Mouse (Mus musculus) embryonic facial prominence, embryonic 10.5 days (tissue): ENCODE data around the gene Catsperd. TPM values are rescaled to one million over a fixed set of nuclear protein-coding genes. Genes with fewer than 3 reads are reported as not detected.

ENCODE experiments used
- DNase-seq: peaks from one replicate; pipeline ENCODE4 v3.0.0-alpha.2; 2017; ENCODE audit warnings: low spot score
- H3K27ac ChIP-seq: fragments of 300-500 bp; sonication (generic); replicated peaks from 2 replicates; pipeline ENCODE4 v1.5.1; 2016; ENCODE audit warnings: mild to moderate bottlenecking
- H3K27me3 ChIP-seq: fragments of 300-500 bp; sonication (generic); replicated peaks from 2 replicates; pipeline ENCODE4 v1.6.1; 2016; ENCODE audit warnings: low read depth, mild to moderate bottlenecking; ENCODE audit not compliant: poor library complexity, severe bottlenecking
- H3K36me3 ChIP-seq: fragments of 300-500 bp; sonication (generic); replicated peaks from 2 replicates; pipeline ENCODE4 v1.6.1; 2016; ENCODE audit warnings: mild to moderate bottlenecking, moderate library complexity
- H3K4me1 ChIP-seq: fragments of 300-500 bp; sonication (generic); 2 replicates; pipeline ENCODE4 v1.6.1; 2016
- H3K4me3 ChIP-seq: fragments of 300-500 bp; sonication (generic); 2 replicates; pipeline ENCODE4 v1.5.1; 2016; ENCODE audit warnings: mild to moderate bottlenecking, moderate library complexity
- H3K9me3 ChIP-seq: fragments of 300-500 bp; sonication (generic); 2 replicates; pipeline ENCODE4 v1.6.1; 2016; ENCODE audit warnings: mild to moderate bottlenecking
- WGBS: fragments of 180-500 bp; shearing (Covaris S2); methylation state at CpG from one replicate; pipeline ENCODE4 v1.1.7; 2016; 5-methylcytosine and 5-hydroxymethylcytosine counted together
- polyA plus RNA-seq: library from polyadenylated mRNA; unstranded; fragments of >200 nt; fragmentation: Nextera tagmentation; extraction: Ambion mirVana; gene quantifications from 2 replicates; pipeline ENCODE4 v1.2.1, GENCODE M21; 2016

Catsperd gene
- polyA plus RNA-seq, 1 experiment from 2014 or later, result 0.77 TPM

GRCm38 (mm10) chr17:56651801-56652200 lies 23.9 kb downstream of the Catsperd start:
- Histone ChIP-seq H3K36me3 (no peaks in the 10 kb centered on the region), H3K4me3 (no peak overlapping the region), H3K9me3 (no peaks in the 10 kb centered on the region), H3K27ac (no peak overlapping the region), H3K27me3 (no peaks in the 10 kb centered on the region), H3K4me1 (peaks cover 5% of the 10 kb centered on the region; the same call in 1 of the 2 replicates)
- no peak for DNase-seq
- WGBS, result 39% methylated on average over 10 of the region's 10 CpGs

DNA sequence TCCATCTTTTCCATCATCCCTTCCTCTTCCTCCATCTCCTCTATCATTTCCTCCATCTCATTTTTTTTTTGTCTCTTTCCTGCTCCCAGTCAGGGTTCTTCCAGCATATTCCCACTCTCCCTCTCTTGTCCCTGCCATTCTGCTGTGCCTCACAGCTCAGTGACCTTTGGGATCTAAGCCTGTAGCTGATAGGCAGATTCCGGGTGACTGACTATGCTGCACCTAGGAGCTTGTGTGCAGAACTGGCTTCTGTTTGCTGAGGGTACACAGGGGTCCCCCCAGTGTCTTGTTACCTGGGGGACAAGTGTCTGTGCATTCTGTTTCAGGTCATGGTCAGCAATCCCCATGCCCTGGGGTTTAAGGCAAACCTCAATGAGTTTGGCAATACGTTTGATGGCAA lies 26.8 kb downstream of the Catsperd start:
- no peaks in the 10 kb centered on the region for H3K27me3 ChIP-seq
- 82% methylated on average over 2 of the region's 2 CpGs for WGBS
- DNase-seq, result no peak

GRCm38 (mm10) chr17:56655311-56655710 lies 27.4 kb downstream of the Catsperd start:
- no peaks in the 10 kb centered on the region for H3K4me1 ChIP-seq
- no peak overlapping the region for H3K4me3 ChIP-seq
- 89% methylated on average over 3 of the region's 3 CpGs for WGBS
- no peaks in the 10 kb centered on the region for H3K36me3 ChIP-seq
- DNase-seq, result no peak
- H3K27ac ChIP-seq, result no peak overlapping the region
- H3K9me3 ChIP-seq, result no peaks in the 10 kb centered on the region
- H3K27me3 ChIP-seq, result no peaks in the 10 kb centered on the region

More for the DNA sequence above, 26.8 kb downstream of the Catsperd start:
- no peak overlapping the region for H3K27ac ChIP-seq
- H3K9me3 ChIP-seq, result no peaks in the 10 kb centered on the region
- no peak overlapping the region for H3K4me3 ChIP-seq
- no peaks in the 10 kb centered on the region for H3K4me1 ChIP-seq
- H3K36me3 ChIP-seq, result no peaks in the 10 kb centered on the region

DNA sequence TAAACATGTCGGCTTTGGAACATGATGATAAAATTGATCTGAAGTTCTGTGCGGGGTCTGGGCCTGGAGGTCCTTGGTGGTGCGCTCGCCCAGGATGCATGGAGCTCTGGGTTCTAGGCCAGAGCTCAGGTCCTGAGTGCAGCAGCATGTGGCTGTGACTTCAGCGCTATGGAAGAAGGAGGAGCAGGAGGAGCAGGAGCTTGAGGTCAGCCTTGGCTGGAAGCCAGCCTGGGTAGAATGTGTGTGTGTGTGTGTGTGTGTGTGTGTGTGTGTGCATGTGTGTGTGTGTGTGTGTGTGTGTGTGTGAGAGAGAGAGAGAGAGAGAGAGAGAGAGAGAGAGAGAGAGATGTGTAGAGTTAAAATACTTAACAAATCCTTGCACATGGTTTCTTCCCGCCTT lies 28.2 kb downstream of the Catsperd start:
- no peak overlapping the region for H3K27ac ChIP-seq
- no peaks in the 10 kb centered on the region for H3K27me3 ChIP-seq
- H3K4me3 ChIP-seq, result no peak overlapping the region
- H3K9me3 ChIP-seq, result no peaks in the 10 kb centered on the region
- DNase-seq, result no peak
- no peaks in the 10 kb centered on the region; the same call in 1 of the 2 replicates for H3K4me1 ChIP-seq
- 87% methylated on average over 6 of the region's 6 CpGs for WGBS
- no peaks in the 10 kb centered on the region for H3K36me3 ChIP-seq

DNA sequence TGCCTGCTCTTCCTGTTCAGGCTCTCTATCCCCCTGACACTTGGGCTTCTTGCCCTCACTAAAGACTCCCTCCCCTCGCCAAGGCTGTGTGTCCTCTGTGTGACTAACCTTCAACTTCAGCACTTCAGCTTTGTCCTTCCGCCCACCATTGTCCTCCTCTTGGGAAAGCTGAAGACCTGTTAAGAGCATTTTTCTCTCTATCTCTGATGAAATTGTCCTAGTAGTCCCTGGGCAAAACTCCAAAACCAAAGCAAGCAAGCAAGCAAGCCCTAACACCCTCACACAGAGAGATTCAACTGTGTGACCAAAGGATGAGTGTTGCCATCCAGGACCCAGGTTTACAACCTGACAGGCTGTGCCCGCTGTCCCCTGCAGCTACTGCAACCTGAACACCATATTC lies 35.7 kb downstream of the Catsperd start:
- no peaks in the 10 kb centered on the region for H3K9me3 ChIP-seq
- peaks cover 23% of the 10 kb centered on the region for H3K4me1 ChIP-seq
- H3K27me3 ChIP-seq, result peaks cover 21% of the 10 kb centered on the region
- H3K27ac ChIP-seq, result peak overlapping the region; percentile 80
- H3K4me3 ChIP-seq, result peak overlapping the region; percentile 47
- no peaks in the 10 kb centered on the region for H3K36me3 ChIP-seq
- WGBS, result 59% methylated on average over 3 of the region's 3 CpGs
- DNase-seq, result no peak

DNA sequence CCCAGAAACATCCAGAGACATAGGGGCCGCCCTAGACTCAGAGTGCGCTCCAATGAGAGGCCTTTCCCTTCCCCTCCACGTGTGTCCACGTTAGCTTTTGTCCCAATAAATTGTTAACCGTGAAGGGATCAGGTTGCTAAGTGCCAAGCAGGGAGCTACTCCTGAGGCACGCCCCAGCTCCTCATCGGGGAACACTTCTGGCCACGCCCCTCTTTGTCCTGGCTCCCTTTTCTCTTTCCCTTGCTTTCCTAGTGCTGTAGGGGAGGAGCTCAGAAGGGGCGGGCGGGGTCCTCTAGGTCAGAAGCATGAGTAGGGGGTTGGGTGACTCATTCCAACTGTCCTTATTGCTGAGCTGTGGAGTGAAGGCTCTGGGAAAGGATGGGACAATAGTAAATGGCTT lies 36.4 kb downstream of the Catsperd start:
- Histone ChIP-seq H3K36me3 (no peaks in the 10 kb centered on the region), H3K4me3 (peak overlapping the region; percentile 47)
- 4% methylated on average over 10 of the region's 10 CpGs for WGBS

DNA sequence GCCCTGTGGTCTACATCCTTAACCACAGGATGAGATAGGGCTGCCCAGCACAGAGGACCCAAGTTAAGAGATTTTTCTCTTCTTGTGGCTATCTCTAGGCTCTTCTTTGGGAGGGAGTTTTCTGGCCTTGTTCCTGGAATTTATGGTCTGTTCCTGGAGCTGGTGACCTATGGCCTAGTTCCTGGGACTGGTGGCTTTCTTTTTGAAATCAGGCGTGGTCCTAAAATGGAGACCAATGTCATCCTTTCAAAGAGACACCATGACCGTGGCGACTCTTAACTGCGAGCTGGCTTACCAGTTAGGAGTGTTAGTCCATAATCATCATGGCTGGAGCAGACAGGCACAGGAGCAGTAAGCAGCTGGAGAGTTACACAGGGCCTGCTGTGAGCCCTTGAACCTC lies 38.4 kb downstream of the Catsperd start:
- 94% methylated on average over 4 of the region's 4 CpGs for WGBS
- Histone ChIP-seq H3K4me1 (peaks cover 24% of the 10 kb centered on the region), H3K4me3 (no peak overlapping the region)

More for the DNA sequence above, 36.4 kb downstream of the Catsperd start:
- H3K27ac ChIP-seq, result peak overlapping the region; percentile 80
- peak; percentile 77 for DNase-seq
- no peaks in the 10 kb centered on the region for H3K9me3 ChIP-seq
- peaks cover 22% of the 10 kb centered on the region for H3K27me3 ChIP-seq
- H3K4me1 ChIP-seq, result peaks cover 24% of the 10 kb centered on the region

DNA sequence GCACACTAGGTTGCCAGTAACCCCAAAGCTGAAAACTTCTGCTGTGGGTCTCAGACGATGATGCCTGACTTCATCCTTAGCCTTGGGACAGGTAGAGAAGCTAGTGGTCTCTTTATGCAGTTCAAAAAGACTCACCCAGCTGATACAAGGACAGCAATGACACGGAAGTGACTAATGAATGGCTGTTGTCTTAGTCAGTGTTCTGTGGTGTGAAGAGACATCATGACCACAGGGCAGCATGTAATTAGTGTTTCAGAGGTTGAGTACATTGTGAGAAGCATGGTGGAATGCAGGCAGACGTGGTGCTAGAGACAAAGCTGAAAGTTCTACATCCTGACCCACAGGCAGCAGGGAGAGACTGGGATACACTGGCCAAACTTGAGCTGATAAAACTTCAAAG lies 39.6 kb downstream of the Catsperd start:
- no peaks in the 10 kb centered on the region for H3K36me3 ChIP-seq
- 76% methylated on average over 3 of the region's 3 CpGs for WGBS
- H3K4me3 ChIP-seq, result no peak overlapping the region
- no peaks in the 10 kb centered on the region for H3K9me3 ChIP-seq
- DNase-seq, result no peak
- H3K27ac ChIP-seq, result no peak overlapping the region
- peaks cover 30% of the 10 kb centered on the region for H3K4me1 ChIP-seq
- H3K27me3 ChIP-seq, result peaks cover 22% of the 10 kb centered on the region

More for the DNA sequence above, 38.4 kb downstream of the Catsperd start:
- no peak overlapping the region for H3K27ac ChIP-seq
- no peaks in the 10 kb centered on the region for H3K9me3 ChIP-seq
- peaks cover 22% of the 10 kb centered on the region for H3K27me3 ChIP-seq
- H3K36me3 ChIP-seq, result no peaks in the 10 kb centered on the region
- no peak for DNase-seq

- Histone ChIP-seq H3K36me3 (no peaks in the 10 kb centered on the region), H3K9me3 (no peaks in the 10 kb centered on the region), H3K4me1 (peaks cover 32% of the 10 kb centered on the region), H3K4me3 (peak overlapping the region; percentile 61), H3K27me3 (peaks cover 22% of the 10 kb centered on the region), H3K27ac (peak overlapping the region; percentile 72)
- peak; percentile 93 for DNase-seq
- WGBS, result 4% methylated on average over 31 of the region's 31 CpGs
These were observed 40.6 kb downstream of the Catsperd start for GRCm38 (mm10) chr17:56668384-56669144.

DNA sequence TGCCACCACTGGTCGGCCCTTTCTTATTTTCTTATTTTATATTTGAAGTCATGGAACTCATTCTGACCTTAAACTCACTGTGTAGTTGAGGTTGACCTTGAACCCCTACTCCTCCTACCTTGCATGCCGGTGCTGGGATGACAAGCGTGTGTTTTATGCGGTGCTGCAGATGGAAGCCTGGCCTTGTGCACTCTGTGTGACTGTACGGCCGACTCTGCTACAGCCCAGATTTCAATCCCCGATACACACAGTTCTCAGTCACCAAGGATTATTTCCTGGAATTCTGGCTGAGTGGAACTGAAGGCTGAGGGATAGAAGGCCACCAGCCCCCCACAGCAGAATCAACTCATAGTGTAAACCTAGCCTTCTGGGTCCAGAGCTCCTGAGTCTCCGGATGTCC lies 41.8 kb downstream of the Catsperd start:
- no peak overlapping the region for H3K27ac ChIP-seq
- H3K27me3 ChIP-seq, result peaks cover 22% of the 10 kb centered on the region
- peaks cover 28% of the 10 kb centered on the region for H3K4me1 ChIP-seq
- no peak overlapping the region for H3K4me3 ChIP-seq
- 88% methylated on average over 8 of the region's 8 CpGs for WGBS
- H3K36me3 ChIP-seq, result peaks cover 3% of the 10 kb centered on the region
- DNase-seq, result no peak
- H3K9me3 ChIP-seq, result no peaks in the 10 kb centered on the region

DNA sequence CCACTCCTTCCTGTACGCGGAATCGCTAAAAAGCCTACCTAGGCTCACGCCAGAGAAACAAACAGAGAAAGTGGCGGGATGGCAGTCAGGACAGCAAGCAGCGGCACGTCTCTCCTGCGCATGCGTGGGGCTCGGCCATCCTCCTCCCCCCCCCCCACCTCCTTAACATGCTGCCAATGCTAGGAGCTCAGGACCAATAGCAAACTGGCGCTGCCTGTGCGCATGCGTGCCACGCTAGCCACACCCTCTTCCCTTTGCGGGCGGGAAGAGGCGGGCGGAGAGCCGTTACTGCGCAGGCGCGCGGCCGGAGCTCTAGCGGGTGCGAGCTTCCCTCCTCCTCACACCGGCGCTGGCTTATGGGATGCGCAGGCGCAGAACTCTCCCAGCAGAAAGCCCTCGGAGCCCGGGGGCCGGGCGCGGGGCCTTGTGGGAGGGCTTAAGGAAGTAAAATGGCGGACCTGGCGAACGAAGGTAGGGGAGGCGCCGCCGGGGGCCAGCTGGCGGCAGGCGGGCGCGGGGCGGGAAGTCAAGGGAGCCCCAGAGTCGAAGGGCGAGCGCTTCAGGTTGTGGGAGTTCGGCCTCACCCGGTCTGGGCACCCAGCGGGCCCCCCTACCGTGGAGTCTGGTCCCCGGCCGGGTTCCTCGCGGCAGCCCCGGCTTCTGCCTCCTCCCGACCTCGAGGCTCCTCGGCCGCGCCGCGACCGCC lies 45.2 kb downstream of the Catsperd start, which contains the start of gene Ranbp3:
TSS of gene Ranbp3 (plus strand) at position 354 of the 706 bp plus-strand sequence.
- Histone ChIP-seq H3K4me3 (peak within 1 kb of the TSS; percentile 86), H3K9me3 (no peaks in the 10 kb centered on the region), H3K36me3 (peaks cover 36% of the 10 kb centered on the region), H3K27me3 (peaks cover 6% of the 10 kb centered on the region), H3K4me1 (peaks cover 40% of the 10 kb centered on the region), H3K27ac (peak within 1 kb of the TSS; percentile 97)
- peak; percentile 100 for DNase-seq
- under 1% methylated on average over 66 of the region's 66 CpGs for WGBS

DNA sequence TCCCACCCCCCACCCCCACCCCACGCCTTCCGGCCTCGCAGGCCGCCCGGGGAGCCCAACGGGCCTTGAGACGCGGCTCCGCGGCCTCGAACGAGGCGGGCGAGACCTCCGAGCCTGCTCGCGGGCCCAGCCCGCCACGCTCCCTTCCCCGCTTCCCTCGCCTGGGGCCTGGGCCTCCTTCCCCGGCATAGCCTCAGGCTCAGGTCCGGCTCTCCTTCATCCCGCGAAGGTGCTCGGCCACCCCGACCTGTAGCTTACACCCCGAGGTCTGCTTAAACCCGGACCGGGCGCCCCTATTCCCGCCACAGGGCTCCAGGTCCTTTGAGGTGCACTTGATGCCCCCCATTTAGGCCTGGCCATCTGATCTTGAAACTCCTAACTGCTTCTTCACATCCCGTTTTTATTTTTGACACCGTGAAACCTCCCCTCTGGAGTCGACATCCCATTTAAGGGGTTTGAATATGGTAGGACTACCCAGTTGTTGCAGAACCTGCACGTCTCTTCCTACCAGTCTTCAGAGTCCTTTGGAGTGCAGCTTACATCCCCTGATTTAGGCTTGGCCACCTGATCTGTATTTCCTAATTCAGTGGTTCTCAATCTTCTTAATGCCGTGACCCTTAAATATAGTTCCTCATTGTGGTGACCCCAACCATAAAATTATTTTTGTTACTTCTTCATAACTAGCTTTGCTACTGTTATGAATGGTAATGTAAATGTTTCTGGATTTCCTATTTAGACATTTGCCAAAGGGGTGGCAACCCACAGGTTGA lies 45.9 kb downstream of the Catsperd start:
- Histone ChIP-seq H3K4me3 (peak overlapping the region; percentile 86), H3K27me3 (no peaks in the 10 kb centered on the region), H3K36me3 (peaks cover 42% of the 10 kb centered on the region), H3K27ac (peak overlapping the region; percentile 97), H3K4me1 (peaks cover 33% of the 10 kb centered on the region), H3K9me3 (no peaks in the 10 kb centered on the region)
- WGBS, result 2% methylated on average over 37 of the region's 37 CpGs
- no peak for DNase-seq
